Mouse (Mus musculus) left cerebral cortex, adult 11 months (tissue): ENCODE measurements around the gene Inhbc.
A peak's percentile ranks its signal among the peaks of the same experiment; 100 is the strongest.

Source experiments
- DNase-seq: peaks from one replicate; pipeline ENCODE4 v3.0.0; 2022; ENCODE audit warnings: low spot score

Gene Inhbc

DNA sequence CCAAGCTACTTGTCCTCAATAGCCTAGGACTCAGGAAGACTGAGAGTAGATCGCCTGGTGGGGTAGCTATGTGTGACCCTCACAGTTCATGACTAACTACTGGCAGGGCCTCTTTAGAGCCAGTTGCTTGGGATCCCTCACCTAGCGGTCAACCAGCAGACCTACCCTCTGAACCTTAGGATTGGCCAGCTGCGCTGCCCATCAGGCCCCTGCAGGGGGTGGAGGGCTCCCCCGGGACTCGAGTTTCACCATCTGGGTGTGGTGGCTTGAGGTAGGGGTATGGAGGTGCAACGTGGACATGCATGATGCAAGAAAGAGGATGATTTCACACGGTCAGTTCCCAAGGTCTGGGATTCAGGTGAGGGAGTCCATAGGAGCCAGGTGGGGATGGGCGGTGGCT lies 18.5 kb downstream of the Inhbc start:
- no peak for DNase-seq

DNA sequence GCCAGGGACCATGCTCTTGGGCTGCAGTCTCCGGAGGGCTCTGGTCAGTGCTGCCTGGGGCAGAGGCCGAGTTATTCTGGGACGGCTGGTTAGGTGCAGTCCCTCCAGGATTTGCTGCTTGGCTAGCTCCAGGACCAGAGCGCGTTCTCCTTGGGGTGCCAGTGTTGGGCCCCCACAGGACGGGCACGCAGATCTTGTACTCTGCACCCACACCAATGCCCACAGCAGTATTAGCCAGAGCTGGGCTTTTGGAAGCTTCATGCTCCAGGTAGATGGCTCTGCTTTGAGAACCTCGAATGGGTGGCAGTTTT lies 19.0 kb downstream of the Inhbc start:
- DNase-seq = no peak

DNA sequence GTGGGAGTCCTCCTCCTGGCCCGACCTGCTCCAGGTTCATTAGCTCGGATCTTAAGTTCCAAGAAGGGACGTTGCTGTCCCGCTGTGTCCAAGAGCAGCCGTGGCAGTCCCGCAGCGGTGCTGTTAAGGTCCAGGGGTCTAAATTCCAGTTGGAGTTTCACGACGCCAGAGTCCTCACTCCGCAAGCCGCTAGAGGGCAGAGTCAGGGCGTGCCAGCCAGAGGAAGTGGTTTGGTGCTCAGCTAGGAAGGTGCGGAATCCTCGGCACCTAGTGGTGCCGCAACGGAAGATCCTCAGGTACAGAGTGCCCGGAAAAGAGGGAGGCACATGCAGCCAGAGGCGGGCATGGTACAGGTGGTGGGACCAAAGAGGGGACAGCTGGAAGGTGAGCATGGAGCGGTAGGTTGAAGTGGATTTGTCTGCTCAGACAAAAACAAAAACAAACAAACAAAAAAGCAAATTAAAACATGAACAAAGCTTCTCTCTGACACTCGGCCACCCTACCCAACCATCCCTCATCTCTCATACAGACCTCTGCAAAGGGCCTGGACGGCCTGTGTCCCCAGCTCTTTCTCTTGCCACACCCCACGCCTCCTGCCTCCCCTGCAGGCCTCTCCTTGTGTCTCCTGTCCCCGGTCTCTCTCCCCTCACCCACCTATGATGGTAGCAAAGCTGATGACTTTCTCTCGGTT lies 19.5 kb downstream of the Inhbc start:
- DNase-seq = peak; percentile 41

DNA sequence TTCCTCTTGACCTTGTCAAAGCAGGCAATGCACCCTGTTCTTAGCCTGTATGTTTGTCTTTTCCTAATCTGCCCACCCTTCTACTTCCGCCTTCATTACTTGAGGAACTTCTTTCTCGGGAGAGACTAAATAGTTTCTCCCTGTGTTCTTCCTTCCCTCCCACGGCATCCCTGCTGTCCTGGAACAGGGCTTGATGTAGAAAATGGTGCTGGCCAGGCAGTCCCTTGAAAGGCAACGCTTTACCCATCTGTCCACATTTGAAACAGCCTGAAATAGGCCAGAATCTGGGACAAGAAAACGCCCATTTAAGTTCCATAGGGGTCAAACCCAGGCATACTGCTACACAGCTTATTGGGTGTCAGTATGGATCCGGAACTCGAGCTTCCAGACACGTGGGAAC lies 20.4 kb downstream of the Inhbc start:
- DNase-seq = no peak

DNA sequence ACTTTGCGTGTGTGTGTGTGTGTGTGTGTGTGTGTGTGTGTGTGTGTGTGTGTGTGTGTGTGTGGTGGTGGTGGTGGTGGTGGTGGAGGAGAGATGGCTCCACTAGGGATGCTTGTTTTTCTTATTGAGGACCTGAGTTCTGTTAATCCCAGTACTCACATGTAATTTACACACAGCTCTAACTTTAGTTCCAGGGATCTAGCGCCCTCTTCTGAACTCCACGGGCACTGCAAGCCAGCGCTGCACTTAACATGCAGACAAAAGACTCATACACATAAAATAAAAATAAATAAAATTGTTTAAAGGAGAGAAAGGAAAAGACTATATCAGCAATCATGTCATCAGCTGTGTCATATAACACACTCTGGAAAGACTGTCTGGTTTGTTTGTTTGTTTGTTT lies 21.3 kb downstream of the Inhbc start:
- no peak for DNase-seq

DNA sequence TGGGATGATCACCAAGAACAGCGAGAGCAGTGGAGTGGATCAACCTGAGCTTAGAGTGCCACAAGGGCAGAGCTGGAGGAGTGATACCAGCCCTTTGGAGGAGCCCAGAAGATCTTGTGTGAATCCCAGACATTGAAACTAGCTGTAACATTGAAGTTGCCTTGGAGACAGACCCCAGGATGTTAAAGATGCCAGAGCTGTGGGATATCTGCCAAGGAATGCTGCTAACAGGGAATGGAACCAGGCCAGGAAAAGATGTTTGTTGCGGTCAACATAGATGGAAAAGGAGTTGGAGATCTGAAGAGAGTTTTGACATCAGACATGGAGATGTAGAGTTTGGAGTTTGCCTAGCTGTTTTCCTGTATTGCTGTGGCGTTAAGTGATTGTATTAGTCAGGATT lies 24.1 kb downstream of the Inhbc start:
- DNase-seq = no peak

DNA sequence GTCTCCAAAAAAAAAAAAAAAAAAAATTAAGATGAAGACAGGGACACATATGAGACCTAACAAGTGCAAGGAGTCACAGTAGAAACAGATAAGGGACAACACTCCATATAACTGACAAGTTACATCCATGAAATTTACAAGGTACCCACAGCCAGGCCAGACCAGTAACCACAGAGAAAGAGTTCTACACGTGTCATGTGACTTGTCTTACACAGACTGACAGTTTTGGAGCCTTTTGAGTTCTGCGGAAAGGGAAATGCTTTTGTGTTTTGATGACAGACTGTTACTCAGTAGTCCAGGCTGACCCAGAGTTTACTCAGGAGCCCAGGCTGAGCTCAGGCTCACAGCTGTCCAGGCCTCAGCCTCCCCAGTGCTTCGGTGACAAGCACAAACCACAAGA lies 27.2 kb downstream of the Inhbc start:
- DNase-seq = no peak

DNA sequence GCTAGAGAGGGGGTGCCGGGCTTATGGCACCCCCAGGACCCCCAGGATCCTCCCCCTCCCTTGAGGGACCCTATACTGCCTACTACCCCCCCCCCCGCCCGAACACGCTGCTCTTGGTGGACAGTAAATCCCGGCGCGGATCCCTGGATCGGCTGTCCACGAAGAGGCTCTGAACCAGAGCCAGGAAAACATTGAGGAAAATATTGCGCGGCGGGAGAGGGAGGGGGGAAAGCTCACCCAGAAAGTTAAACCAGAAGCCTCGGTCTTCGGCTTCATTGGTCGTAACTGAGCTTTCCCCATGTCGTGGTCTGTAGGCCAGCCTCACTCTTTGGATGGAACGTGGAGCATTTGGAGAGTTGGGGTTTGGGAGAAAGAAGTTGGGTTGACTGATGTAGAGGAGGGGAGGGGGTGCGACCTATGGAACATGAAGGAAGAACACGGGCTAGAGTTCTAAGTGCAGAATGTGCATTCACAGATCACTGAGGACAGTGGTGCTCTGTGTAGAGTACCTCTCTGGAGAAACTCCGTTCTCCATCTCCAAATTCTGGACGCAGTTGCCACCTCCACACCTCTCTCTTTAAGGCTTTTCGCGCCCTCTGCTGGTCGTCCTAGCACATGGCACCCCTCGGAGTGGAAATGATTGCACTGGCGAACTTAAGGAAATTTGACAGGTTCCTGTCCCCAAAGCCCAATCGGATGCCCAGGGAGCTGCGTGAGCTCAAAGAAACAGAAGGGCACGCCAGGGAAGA lies 28.2 kb downstream of the Inhbc start, which contains the start of gene Gli1:
TSS of gene Gli1 (minus strand) at position 84 of the 749 bp plus-strand sequence.
- peak; percentile 51 for DNase-seq

DNA sequence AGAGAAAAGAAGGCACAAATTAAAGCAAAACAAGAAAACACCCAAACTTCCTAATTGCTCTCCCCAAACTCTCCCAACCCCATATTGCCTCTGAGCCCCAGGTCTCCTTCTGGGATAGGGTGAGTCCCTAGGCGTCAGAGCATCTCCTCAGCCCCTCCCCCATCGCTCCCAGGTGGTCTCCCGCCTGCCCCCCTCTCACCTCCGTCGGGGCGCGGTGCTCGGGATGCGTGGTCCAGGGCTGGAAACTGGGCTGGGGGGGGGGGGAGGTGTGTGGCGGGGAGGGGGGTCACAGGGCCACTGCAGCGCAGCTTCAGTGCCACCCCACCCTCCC lies 28.9 kb downstream of the Inhbc start:
- DNase-seq = no peak

DNA sequence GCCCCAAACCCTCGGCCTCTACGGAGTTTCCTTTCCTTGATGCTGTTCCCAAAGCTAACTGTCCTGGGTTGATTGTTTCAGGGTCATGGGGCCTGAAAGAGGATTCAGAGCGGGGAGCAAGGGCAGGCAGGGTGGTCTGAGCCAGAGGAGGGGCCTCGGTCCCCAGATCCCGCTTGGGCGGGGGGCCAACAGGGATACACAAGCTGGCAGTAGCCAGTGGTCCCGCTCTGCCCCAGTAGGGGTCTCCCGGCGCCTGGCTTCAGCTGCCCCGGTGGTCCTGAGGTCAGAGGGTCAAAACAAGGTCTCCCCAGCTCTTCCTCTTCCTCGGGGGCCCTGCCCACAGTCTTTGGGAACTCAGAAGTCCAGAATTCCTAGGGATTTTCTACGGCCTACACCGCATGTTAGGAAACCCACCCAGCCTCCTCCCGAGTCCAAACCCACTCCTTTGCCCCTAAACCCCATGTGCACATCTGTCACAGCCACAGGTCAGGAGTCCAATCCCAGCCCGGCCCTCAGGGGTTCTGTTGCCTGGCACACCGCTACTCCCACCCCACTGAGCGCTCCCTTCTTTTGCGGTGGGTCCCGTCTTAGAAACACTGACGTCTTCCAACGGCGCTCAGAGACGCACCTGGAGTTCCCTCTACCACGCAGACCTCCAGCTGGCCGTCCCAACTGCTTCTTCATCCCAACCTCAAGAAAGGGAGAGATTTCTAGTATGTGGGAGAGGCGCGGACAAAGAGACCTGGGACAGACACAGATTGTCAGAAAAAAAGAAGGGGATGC lies 29.5 kb downstream of the Inhbc start:
- no peak for DNase-seq

DNA sequence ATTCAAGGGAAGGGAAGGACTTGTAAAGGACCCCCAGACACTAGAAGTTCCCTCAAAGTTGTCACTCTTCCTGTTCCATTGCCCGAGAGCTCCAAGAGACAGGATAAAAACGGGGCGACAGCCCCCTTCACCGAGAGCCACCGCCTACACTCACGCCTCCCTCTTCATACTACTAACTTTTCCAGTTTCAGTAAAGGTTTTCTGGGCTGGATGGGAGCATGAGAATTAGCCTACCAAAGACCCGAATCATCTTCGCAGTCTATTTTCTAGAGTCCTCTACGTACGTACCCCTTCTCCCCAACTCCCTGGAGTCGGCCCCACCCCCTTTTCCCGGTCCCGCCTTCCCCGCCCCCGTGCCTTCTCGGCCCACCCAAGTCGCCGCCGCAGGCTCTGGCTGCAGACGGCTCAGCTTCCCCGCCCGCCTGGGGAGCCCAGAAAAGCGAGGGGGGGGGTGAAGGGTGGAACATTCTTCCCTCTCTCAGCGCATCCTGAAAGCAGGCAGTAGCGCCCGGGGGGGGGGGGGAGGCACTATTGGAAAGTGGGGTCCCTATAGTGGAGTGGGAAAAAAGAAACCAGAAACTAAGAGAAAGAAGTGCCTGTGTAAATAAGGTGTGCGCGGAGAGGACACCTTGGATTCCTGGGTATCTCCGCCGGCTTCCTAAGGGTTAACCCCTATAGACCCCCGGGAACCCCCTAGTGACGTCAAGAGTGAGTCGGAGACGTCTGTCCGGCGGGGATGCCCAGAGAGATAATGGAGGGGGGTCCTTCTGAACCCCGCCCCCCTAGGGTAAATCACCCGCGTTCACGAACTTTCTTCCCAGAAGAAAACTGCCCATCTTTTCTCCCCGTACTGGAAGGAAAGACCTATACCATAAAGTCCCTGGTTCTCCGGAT lies 30.3 kb downstream of the Inhbc start:
- DNase-seq = no peak

DNA sequence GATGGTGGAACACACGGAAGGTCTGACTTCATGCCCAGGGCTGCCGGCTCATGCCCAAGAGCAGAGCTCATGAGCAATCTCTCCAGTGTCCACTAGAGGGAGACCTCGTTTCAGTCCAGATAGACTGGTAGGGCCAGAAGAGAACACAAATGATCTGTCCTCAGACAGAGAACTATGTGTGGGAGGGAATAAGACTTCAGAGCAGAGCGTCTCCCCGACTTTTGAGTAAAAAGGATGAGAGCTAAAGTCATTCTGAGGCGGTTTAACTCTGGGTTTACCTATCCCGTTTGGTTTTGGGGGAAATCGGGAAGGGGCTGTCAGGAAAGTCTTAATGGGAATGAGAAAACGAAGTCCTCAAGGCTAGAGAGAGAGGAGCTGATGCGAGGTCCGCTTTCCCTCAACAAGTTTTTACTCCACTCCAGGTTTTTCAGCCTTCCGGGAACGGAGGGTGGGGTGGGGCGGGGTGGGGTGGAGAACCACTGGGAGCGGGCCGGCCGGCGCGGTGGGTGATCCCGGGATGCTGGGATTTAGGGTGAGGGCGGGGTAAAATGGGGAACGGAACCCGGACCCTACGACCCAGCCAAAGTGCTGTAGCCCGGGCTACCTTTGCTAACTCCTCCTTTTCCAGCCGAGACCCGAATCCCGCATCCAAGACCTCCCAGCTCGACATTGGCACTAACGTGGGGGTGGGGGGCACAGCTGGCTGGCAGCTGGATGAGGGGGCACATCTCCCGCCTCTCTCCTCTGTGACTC lies 31.1 kb downstream of the Inhbc start:
- peak; percentile 86 for DNase-seq

DNA sequence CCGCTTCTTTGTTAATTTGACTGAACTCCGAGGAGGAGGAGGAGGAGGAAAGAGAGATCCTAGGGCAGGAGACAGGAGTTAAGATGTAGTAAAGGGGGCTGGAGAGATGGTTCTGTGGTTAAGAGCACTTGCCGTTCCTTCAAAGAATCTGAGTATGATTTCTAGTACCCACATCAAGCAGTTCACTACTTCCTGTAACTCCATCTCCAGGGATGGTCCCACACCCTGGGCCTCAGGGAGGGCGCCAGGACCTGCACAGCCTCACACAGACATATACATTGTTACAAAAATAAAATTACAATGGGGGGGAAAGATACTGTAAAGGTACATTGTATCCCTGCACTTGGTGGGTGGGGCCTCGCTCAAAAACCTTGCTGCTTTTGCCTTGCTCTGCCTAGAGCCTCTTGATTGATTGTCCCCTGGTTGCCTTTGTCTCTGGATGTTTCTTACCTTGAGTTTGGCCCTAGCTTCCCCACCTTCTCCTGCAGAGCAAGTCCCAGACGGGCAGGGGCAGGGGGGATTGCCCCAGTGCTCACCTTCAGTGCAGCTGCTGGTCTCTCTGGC lies 32.6 kb downstream of the Inhbc start:
- DNase-seq = no peak

DNA sequence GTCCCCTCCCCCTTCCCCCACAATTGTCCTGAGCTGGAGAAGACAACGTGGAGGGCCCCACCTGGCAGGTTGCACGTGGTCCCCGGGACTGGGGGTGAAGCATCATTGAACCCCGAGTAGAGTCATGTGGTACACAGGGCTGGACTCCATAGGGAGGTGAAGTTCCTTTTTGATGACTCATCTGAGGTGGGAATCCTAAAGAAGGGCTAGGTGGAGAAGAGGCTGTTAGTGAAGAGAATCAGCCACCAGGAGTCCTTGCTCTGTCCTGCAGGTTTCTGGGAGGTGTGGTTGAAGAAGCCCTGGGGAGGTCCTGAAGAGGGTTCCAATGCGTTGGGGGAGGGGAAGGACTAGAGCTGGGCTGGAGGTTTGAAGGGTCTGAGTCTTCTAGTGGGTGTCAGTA lies 33.3 kb downstream of the Inhbc start:
- no peak for DNase-seq

DNA sequence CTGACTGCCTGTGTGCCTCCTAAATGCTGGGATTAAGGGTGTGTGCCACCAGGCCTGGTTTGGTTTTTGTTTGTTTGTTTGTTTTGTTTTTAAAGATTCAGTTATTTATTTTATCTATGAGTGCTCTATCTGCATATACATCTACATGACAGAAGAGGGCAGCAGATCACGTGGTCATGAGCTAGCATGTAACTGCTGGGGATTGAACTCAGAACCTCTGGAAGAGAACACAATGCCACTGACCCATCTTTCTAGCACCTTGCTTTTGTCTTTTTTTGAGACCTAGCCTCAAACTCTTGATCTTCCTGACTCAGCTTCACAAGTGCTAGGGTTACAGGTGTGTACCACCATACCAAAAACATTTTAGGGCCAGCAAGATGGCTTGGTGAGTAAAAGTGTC lies 35.0 kb downstream of the Inhbc start:
- no peak for DNase-seq

DNA sequence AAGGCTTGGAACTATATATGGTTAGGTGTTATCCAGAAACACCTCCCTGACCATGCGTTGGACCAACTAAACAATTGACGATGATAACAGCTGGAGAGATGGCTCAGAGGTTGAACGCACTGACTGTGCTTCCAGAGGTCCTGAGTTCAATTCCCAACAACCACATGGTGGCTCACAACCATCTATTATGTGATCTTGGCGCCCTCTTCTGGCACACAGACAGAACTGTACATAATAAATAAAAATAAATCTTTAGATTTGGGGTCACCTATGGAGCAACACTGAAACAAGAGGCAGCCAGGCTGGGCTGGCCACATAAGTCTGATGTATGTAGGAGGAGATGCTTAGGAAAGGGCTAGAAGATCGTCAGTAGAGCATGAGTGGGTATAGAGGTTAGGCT lies 37.1 kb downstream of the Inhbc start:
- no peak for DNase-seq

DNA sequence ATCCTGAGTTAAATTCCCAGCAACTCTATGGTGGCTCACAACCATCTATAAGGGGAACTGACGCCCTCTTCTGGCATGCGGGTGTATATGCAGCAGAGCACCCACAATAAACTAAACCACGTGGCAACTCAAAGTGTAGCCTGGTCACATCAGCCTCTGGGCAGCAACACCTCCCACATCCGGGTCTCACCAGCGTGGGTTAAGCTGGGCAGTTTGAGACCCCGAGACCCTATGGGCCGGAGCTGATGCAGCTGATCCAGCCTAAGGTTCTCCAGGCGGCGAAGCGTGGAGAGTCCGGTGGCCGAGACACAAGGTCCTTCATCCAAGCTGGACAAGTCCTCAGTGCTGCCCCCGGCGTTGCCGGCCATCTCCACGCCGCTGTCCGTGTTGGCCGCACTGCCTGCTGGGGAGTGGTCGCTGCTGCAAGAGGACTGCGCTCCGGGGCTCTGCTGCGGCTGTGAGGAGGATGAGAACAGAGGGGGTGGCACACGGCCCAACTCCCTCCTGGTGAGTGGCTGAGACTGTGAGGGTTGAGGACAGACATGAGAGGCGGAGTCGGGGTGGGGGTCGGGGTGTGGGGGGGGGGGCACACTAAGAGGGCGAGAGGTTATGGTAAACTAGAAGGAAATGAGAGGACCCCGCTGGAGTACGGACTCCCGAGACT lies 37.9 kb downstream of the Inhbc start:
- no peak for DNase-seq

DNA sequence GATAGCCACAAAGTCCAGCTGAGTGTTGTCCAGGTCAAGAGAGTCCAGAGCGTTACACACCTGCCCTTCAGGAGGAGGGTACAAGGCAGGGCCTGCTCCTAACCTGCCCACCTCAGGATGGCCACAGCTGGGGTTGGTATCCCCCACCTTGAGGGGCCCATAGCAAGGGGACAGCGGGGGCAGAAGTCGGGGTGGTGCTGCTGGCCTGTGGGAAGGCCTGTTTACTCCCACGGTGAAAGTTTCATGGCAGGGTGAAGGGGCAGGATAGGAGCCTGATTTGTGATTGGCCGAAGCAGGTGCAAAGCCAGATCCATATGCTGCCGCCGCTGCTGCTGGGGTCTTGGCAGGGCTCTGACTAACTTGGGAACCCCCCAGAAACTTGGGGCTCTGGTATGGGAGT lies 40.0 kb downstream of the Inhbc start:
- DNase-seq = no peak

DNA sequence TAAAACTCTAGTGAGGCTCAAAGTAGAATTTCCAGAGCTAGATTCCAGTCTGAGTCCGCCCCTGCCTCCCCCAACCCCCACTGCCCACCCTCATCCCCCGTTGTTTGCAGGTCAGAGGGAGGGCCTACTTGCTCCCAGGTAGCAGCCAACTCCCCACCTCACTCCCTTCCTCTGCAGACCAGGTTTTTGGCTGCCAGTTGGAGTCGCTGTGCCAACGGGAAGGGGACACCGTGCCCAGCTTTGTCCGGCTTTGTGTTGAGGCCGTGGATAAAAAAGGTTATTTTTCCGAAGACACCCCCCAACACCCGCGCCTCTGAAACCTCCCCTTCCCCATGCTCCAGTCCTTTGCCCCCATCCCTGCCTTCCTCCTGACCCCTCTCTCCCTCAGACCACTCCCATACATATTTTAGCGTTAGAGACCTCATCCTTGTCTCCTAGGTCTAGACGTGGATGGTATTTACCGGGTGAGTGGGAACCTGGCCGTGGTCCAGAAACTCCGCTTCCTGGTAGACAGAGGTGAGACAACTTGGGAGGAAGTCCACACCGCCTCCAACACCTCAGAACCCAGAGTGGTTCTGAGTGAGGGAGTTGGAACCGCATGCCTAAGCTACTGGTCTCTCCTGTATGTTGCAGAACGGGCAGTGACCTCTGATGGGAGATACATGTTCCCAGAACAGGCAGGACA lies 42.6 kb downstream of the Inhbc start:
- DNase-seq = no peak

DNA sequence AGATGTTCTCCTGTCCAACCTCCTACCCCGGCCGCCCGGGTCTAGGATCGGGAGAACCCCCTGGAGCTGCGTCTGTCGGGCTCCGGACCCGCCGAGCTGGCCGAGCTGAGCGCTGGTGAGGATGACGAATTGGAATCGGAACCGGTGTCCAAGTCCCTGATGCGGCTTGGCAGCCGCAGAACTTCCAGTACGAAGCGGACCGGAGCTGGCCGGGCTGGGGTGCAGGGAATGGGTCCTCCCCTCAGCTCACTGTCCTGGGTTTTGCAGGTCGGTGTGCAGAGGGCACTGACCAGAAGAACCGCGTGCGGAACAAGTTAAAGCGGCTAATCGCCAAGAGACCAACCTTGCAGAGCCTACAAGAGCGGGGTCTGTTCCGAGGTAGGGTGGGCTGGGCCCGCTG lies 43.4 kb downstream of the Inhbc start:
- no peak for DNase-seq
